Mouse (Mus musculus) thymus, adult 18-20 months (tissue): ENCODE results near the gene Sh3bp2.
"Not testable (repeated sequence)": the region's sequence is repeated elsewhere in the genome, so short reads cannot be mapped to it uniquely, and the experiment has no call there.

Experiments
- DNase-seq, 2 experiments: peaks; one replicate each; pipeline ENCODE4 v3.0.0; 2022; ENCODE audit warnings: mixed read lengths in 2 of 2

Sh3bp2 gene

DNA sequence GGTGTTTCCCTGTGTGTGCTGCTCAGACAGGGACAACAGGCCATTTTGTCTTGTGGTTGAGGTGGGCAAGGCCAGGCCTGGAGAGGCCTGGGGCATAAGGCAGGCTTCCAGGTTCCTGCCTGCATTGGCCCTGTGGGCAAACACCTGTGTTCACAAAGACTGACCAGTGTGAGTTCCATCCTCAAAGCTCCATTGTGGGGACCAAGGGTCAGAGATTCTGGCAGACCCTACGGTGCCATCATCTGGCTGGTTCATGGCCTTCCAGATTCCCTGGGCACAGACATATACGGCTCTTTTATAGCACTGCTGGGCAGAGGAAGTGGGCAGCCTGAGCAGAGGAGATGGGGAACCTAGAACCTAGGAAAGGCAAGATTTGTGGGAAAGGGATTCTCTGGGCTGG lies 1.7 kb downstream of the Sh3bp2 start:
- DNase-seq, result no peak

DNA sequence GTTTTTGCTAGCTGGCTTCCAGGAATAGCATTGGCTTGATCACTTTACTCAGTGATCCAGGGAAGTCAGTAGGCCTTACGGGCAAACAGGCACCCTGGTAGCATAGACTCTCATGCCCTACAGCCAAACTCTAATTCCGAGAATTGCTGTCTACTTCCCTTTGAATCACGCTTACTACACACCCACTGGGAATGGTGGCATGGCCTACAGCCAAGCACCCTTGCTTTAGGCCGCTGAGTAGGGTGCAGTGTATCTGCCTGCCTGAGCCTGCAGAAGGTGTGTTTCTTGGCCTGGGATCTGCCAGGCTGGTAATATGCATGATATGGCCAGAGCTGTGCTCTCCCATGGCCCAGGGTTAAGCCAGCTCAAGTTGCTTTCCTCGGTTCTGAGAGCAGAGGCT lies 3.1 kb downstream of the Sh3bp2 start:
- DNase-seq, result no peak

DNA sequence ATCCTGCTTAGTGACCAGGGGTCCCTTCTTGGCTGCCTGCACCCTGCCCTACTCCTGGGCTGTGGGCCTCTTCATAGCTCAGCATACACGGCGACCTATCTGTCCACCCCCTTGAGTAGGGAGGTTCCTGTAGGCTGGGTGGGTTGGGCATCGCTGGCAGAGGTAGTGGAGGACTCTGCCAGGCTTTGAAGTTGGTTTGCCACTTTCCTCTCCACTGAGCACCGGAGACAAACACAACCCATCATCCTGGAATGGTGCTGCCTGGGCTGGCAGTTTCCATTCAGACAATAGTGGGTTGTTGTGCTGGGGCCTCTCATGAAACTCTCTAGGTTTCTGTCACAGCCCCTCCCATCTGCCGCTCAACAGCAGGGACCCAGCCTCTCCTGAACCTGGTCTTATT lies 4.5 kb downstream of the Sh3bp2 start:
- no peak for DNase-seq

DNA sequence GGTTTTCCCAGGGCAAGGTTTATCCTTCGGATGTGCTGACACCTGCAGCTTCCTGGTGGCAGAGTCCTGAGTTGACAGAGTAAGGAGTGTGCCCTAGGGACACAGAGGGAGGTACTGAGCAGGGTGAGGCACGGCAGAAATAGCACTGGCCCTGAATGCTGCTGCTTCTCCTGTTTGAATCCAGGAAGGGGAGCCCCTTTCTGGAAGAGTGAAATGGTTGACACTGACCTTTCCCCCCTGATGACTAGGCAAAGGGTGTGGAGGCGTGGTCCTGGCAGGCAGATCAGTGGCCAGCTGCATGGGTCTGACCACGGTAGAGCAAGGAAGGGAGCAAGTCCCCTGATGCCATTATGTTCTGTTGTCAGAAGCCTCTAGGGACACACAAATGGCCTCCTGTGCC lies 5.0 kb downstream of the Sh3bp2 start:
- DNase-seq, result no peak

DNA sequence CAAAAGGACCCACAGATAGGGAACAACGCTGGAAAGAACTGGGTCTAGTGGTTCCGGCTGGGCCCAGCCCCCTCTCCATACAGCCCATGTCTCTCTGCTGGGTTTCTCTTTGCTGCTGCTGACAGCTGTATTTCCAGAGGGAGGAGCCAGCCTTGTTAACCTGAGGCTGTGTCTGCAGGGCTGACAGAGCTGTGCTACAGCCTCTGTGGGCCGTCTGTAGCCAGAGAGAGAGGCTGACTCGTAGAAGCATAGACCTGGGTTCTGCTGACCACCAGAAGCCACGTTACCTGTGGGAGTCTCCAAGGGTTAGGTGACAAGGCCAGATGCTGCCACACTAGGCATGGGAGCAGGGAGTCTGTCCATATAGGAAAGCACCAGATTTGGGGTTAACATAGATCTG lies 7.4 kb downstream of the Sh3bp2 start:
- no peak for DNase-seq

DNA sequence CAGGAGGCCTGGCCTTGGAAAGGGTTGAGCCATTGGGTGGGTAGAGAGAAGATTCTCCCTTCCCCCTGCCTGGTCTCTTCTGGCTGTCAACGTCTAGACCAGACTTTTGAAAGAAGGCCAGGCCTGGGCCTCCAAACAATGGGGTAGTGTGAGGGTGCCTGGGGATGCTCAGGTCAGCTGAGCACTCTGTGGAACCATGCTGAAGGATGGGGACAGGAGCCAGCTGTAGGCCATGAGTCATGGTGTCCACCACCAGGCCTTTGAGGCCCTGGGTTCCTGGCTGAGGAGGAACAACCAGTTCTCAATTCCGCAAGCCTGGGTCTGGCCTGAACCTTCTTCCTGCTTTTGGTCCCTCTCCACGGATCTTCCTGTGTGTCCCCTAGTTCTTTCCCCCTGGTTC lies 8.2 kb downstream of the Sh3bp2 start:
- no peak for DNase-seq

DNA sequence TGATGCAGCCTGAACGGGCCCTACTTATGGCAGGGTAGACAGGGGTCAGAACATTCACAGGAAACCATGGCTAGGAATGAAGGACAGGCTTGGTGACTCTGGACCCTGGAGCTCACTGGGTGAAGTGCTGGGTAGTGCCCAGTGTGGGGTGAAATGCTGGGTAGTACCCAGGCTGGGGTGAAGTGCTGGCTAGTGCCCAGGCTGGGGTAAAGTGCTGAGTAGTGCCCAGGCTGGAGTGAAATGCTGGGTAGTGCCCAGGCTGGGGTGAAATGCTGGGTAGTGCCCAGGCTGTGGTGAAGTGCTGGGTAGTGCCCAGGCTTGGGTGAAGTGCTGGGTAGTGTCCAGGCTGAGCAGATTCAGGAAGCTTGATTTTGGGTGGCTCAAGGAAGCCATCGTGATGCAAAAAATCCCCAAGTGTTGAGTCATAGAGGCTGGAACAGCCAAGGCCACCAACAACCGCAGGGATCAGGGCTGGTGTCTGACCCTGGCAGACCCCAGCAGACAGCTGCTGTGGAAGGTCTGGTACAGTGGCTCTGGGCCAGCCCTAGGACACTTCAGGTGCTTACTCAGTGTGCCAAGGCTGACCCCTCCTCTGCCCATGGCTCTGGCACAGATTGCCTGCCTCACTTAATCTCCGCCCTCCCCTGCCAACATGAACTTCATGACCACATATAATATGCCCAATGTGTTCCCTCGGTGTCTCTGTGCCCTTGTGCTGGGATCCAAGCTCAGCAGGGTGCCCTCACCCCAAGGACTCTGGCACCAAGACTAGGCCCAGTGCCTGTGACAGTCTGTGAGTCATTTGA lies 9.3 kb downstream of the Sh3bp2 start:
- no peak for DNase-seq

DNA sequence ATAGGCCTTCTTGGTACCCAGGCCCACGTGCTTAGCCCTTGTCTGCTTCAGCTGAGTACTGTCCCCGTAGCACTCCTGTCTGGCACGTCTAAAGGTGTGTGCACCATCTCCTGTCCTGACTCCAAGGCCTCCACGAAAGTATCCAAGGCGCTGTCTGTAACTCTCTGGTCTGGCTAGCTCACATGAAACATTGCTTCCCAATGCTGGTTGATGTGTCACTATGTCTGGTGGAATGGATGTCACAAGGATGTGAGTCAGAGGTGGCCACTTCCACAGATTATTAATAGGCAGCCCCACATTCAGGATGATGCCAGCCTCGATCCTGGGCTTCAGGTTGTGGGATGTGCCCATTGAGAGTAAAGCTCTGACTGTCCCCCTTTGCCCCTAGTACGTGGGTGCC lies 10.2 kb downstream of the Sh3bp2 start:
- no peak for DNase-seq

DNA sequence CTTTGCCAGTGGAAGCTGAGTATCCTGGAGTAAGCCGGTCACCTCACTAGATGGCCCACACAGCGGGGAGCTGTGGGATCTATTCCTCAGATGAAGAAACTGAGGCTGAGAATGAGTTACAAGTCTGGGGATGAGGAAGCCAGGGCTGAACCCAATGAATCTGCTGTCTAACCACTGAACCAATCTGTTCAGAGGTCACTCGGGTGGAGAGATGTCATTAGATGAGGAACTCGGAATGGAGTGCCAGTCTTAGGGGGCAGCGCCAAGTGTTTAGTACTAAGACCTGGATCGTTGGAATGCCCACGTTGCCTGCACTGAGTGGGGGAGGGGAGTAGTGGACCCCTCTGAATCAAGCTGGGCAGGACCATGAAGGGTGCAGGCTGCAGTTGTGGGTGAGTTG lies 12.4 kb downstream of the Sh3bp2 start:
- DNase-seq, result no peak

DNA sequence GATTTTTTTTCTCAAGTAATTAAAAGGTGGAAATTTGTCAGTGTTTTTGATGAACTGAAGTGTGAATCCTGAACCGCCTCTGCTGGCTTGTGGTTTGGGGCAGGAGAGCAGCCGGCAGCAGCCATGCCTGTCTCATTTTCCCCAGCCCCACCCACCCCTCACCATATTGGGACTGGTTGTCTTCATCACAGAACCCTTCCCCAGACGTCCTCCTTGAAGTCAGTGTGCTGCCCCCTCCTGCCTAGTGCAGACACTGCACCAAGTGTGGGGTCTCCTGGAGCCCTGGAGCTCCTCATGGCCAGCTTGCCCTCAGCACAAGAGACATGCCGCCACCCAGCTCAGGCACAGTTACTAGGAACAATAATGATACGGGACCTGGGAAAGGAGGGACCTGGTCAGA lies 12.9 kb downstream of the Sh3bp2 start:
- DNase-seq, result peak; percentile 58 to 72

DNA sequence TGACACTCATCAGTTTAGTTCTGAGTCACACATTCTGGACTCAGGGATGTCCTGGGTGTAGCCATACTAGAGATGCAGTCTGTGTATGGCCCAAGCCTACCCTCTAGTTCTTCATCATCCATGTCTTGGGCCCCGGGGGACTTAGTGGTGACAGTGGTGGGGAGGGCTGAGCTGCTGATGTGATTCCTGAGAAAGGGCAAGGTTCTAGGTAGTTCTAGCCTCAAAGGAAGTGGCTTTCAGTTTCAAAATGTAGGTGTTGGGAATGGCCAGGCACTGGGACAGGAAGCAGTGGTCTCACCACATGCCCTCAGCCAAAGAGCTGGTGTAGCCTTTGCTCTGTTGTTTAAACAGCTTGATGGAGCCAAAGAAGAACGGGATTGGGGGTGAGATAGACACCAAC lies 13.5 kb downstream of the Sh3bp2 start:
- no peak for DNase-seq

DNA sequence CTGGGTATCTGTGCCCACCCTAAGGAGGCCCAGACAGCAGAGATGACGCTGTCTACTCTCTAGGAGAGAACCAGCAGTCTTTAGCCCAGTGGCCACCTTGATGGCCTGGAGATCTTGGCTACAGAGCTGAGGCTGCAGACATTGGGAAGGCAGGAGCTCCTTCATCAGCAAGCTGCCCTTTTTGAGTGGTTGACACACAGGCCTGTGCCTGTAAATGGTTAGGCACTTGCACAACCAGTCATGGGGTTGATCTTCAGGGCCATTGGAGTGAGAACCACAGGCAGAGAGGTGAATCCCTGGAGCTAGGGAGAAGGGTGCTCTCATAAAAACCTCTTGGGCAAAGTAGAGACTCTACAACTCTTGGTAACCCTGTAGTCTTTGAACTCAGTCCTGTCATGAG lies 16.5 kb downstream of the Sh3bp2 start:
- no peak for DNase-seq

DNA sequence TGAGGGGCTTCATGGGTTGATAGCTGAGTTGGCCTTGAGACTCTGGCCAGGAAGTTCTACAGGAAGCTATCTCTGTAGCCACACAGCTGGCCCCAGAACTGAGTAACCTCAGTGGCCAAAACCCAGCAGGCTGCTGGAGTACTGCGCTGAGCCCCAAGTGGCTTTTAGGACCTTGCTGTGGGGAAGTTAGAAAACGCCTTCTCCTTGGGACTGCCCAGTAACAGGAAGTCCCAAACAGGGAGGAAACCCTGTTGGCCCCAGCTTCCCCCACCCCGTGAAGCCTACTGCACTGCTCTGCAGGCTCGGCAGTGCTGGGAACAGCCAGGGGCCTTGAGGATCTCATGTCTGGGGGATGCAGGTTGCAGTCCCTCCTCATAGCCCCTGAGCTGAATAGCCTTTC lies 17.5 kb downstream of the Sh3bp2 start:
- no peak for DNase-seq

DNA sequence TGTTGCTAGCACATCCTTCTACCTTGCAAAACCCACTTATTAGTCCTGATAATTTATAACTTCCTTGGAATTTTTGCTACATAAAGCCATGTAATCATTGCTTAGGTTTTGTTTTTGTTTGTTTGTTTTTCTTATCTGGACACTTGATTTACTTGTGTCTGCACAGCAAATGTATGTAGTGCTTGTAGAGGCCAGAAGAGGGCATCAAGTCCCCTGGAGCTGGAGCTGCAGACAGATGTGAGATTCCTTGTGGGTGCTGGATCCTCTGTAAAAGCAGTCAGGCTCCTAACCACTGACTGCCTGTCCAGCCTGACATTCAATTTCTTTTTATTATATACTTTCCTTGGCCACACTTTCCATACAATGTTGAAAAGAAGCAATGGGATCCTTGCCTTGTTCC lies 21.8 kb downstream of the Sh3bp2 start:
- no peak for DNase-seq

DNA sequence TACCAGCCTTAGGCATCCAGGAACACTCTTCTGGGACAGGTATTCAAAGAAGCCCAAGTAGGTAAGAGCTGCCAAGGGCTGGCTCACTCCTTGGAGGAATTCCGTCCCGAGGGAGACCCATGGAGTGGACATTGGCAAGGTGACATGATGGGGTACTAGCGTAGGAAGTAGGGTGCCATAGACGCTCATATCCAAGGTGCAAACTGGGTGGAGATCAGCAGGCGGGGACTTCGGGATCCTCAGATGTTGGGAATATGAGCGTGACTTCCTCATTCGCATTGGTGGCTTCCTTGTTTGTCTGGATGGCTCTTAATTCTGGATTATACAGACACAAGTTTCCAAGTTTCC lies 23.5 kb downstream of the Sh3bp2 start:
- DNase-seq, result no peak

DNA sequence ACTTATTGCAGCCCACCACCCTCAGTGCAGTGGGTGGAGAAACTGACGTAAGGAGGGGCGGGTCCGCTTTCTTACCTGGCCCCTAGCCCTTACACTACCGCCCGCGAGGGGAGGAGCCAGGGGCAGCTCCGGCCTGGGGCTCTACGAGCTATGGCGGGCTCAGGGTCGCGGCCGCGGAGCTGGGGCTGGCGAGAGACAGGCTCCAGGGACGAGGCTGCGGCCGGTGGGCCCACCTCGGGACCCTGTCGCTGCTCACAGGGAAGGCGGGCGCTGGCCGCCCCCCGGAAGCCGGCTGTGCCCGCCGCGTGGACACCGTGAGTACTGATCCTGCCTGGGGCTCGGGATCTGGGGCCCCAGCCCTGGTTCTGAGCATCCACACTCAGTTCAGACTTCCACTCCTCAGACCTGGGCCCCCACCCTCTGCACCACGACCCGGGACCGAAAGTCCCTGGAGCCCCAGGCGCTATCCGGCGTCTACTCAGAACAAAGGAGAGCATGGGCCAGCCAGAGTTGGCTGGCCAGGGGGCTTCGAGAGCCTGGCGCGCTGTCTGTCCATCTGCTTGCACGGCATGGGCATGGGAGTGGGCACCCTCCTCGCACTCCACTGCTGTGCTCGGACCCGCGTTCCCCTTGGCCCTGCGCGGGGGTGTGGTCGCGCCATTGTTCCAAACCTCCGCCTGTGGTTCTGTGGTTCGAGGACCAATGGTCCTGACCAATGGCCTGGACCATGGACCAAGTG lies 24.0 kb downstream of the Sh3bp2 start:
- peak; percentile 41 to 42 for DNase-seq

DNA sequence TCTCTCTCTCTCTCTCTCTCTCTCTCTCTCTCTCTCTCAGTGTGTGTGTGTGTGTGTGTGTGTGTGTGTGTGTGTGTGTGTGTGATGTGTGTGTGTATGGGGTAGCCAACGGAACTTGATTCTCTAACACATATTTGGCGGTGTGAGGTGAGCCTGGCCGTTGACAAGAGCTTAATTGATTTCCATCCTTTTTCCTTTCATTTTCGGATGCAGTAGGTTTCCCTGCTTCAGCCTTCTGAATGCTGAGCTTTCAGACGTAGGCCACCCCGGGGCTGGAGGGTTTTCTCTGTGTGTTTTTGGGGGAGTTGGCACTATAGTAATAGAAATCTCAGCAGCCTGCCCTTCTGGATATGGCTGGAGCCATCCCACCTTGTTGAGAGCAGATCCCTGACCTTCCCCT lies 24.6 kb downstream of the Sh3bp2 start:
- no peak for DNase-seq

DNA sequence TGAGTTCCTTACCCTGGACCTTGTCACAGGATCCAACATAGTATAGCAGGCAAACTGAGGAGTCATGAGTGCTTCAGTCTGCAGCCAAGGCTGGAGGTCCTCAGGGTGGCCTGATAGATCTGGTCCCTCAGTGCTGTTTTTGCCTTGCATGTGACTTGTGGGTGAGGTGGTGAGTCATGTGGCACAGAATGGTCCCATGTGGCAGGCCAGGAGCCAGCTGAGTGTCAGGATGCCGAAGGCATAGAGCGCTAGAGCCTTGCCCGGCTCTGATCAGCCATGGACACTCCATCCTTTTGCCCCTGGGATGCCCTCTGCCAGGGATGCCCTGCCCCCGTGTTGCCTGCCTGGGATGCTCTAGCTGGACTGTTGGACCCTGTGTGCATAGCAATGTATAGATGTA lies 26.2 kb downstream of the Sh3bp2 start:
- no peak for DNase-seq

DNA sequence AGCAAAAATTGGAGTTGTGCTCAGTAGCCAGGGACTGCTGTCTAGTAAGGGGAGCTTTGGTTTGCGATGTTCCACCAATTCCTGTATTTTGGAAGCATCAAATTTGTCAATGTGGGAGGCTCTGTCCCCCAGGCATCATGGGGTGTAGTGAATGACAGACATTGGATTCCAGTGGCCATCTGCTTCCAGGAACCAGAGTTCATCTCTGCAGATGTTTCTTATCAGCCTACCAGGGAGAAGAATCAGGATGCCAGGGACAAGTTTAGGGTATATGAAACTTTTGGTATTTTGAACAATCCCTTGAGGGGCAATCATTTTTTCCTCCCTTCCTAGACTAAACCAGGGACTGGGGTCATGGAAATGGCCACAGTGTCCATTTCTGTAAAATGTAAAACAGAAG lies 38.2 kb downstream of the Sh3bp2 start:
- DNase-seq, result no peak

DNA sequence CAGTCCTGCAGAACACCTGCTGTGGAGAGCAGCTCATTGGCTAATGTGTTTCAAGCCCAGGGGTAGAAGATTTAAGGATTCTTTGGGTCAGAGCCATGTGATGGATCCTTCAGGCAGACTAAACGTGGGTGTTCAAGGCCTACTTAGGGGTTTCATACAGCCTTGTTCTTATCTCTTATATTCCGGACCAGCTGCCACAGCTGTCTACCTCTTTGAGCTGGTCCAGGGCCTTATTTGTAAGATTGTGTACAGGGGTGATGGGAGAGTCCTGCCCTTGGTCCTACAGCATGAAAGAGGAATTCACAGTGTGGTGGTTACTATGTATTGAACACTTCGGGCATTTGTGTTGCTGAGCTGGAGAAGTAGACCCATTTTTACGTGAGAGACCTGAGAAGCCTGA lies 38.7 kb downstream of the Sh3bp2 start:
- DNase-seq, result no peak

DNA sequence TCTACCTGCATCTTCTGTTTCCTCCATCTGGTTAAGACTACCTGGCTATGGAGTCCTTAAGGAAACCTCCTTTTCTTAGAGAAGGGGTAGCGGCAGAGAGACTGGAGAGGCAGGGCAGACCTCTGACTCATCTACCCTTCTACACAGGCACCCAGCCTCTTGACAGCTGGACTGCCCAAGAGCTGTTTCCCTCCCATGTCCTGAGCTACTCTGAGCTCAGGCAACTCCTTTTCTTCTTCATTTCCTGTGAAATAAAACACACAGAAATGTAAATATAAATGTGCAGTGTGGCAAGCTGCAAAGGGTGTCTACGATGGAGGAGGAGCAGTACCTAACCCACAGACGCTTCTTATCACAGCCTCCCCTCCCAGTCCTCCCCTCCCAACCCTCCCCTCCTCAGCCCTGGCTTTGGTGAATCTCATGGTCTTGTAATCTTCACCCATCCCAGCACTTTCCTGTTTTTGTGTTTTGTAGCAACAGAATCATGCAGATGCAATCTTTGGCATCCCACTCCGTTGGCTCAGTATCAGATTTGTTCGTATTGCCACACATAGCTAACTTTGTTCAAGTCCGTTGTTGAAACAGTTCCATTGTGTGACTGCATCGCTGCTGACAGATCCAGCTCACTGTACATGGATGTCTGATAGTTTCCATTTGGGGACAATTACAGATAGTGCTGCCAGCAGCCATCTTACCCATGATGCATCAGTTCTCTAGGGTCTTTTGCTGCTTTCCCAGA lies 40.1 kb downstream of the Sh3bp2 start:
- no peak for DNase-seq

DNA sequence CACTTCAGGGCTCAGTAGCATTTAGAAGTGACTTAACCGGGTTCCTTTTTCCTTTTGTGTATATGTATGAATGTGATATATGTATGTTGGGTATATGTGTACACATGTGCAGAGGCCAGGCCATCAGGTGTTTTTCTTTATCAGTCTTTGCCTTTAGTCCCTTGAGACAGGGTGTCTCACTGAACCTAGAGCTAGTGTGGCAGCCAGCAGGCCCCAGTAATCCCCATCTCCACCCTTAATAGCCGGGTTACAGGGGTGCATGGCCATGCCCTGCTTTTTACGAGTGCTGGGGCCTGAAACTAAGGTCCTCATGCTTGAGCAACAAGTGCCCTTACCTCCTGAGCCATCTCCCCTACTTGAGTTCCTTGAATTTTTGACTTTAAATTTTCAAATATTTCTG lies 45.9 kb downstream of the Sh3bp2 start:
- DNase-seq, result no peak

DNA sequence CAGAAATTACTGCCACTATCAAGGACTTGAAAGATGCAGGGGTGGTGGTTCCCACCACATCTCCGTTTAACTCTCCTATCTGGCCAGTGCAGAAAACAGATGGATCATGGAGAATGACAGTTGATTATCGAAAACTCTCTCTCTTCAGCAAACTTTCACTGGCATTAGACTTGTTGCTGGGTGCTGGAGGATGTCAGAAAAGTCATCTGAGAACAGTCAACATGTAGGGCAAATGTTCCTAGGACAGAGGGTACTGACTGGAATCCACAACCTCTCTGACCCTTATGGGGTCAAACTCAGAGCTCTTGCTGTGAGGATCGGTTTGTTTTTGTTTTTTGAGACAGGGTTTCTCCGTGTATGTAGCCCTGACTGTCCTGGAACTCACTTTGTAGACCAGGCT lies 46.9 kb downstream of the Sh3bp2 start:
- DNase-seq, result not testable (repeated sequence)
